Mouse (Mus musculus): ENCODE measurements around the gene Nphs2.

The Nphs2 gene

GRCm38 (mm10) chr1:156365740-156366139, 55.2 kb downstream of the Nphs2 start, which contains the start of gene Gm2000:
Gene Gm2000, plus strand, starts transcription at chr1:156366040.
- no peak for DNase-seq (ENCODE audit: low spot score)
